Mouse (Mus musculus): ENCODE data around the gene Draxin.
"Not testable (repeated sequence)": the region's sequence is repeated elsewhere in the genome, so short reads cannot be mapped to it uniquely, and the experiment has no call there.

Gene Draxin

GRCm38 (mm10) chr4:148054961-148055695 lies 75.4 kb downstream of the Draxin start:
- no peak for DNase-seq

GRCm38 (mm10) chr4:148053417-148053920 lies 77.0 kb downstream of the Draxin start:
- DNase-seq: no peak

- DNase-seq: no peak
Measured at GRCm38 (mm10) chr4:148052976-148053375, 77.5 kb downstream of the Draxin start.

- no peak for DNase-seq
Measured at GRCm38 (mm10) chr4:148051886-148052285, 78.6 kb downstream of the Draxin start.

GRCm38 (mm10) chr4:148051046-148051776 lies 79.3 kb downstream of the Draxin start:
- no peak for DNase-seq

GRCm38 (mm10) chr4:148050396-148050914 lies 80.0 kb downstream of the Draxin start:
- not testable (repeated sequence) for DNase-seq
